Mouse (Mus musculus) embryonic fibroblast, embryonic 13.5 days (primary cell): ENCODE measurements around the gene Speg.

Experiments used
- CTCF ChIP-seq: IDR thresholded peaks from 2 replicates; pipeline ENCODE4 v1.5.1; 2011; ENCODE audit warnings: mild to moderate bottlenecking, control low read depth, low read length, moderate library complexity, borderline replicate concordance; ENCODE audit not compliant: insufficient read depth
- POLR2A ChIP-seq: IDR thresholded peaks from 2 replicates; pipeline ENCODE4 v1.6.1; 2011; ENCODE audit warnings: low read depth, mild to moderate bottlenecking, control low read depth, low read length, moderate library complexity

DNA sequence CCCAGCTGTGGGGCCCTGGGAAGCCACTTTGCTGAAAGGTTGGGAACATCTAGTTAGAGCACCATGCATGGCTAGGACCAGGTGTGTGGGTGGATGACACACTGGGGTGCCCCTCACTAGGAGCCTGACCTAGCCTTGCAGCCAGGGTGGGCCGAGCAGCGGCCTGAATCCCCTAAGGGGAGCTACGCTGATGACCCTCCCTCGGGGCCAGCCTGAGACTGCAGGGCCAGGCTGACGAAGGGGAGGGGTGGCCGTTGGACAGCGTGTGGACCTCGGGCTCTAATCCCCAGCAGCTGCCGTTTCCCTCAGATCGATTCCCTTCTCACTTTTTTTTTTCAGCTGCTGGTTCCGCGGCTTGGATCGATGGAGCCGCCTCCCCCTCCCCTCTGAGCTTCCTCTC lies 73.8 kb downstream of the Speg start:
- TF ChIP-seq CTCF (no peak), POLR2A (no peak)
